Mouse (Mus musculus): ENCODE data around the gene Gfy. TPM values are rescaled to one million over a fixed set of nuclear protein-coding genes. Genes with fewer than 3 reads are reported as not detected.

Gene Gfy
- polyA plus RNA-seq, 1 experiment from 2014 or later = not detected

DNA sequence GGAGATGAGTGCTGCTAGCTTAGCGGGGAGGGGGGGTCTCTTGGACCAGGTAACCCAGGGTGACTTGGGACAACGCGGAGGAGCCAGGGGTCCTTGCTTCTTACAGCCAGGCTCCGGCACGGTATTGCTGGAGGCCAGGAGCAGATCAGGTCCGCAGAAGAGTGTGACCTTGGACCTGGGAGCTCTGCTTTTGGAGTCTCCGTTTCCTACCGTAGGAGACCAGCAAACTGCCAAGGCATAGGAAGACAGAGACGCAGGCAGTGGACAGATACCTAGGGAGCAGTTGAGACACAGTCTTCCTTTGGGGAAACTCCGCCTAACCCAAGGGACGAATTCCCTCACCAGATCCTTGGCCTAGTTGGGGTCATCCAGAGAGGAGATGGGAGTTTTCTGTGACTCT is 13.7 kb downstream of the Gfy start:
- Histone ChIP-seq H3K4me3 (no peak overlapping the region), H3K9me3 (peaks cover 21% of the 10 kb centered on the region)
- 45% methylated on average over 11 of the region's 11 CpGs for WGBS

DNA sequence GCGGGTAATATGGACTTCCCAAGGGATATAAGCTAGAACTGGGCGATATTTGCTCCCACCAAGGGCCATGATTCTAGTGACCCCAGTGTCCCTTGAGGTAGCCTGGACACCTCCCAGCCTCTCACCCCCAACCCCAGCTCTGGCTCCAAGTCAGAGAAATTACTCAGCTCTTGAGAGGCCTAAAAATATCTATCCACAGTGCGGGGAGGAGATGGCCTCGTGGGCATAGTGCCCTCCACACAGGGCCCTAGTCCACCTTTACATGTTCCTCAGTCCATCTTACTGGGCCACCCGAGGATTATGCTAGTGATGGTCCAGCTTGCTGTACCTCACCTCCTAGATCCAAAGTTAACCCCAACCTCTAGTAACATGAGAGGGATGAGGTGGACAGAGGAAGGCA is 14.5 kb downstream of the Gfy start:
- H3K4me1 ChIP-seq = peaks cover 24% of the 10 kb centered on the region
- WGBS = 49% methylated on average over 5 of the region's 5 CpGs
- H3K27me3 ChIP-seq (replicated peaks) = peaks cover 76% of the 10 kb centered on the region
- H3K36me3 ChIP-seq = peaks cover 20% of the 10 kb centered on the region
- H3K4me2 ChIP-seq = no peak overlapping the region
- H3K27ac ChIP-seq (replicated peaks) = no peak overlapping the region
- no peak for ATAC-seq (ENCODE audit: extremely low read depth, insufficient number of reproducible peaks, low FRiP score, low TSS enrichment)
- peaks cover 12% of the 10 kb centered on the region for H3K9me3 ChIP-seq
- H3K4me3 ChIP-seq = 0 out of 2 replicates have a peak overlapping the region, but pooled peaks have one; percentile 53
- H3K9ac ChIP-seq = no peak overlapping the region

More for the DNA sequence above, 13.7 kb downstream of the Gfy start:
- H3K27me3 ChIP-seq (replicated peaks) = peaks cover 83% of the 10 kb centered on the region
- H3K27ac ChIP-seq (replicated peaks) = no peak overlapping the region
- peaks cover 16% of the 10 kb centered on the region for H3K36me3 ChIP-seq
- no peak for ATAC-seq (ENCODE audit: extremely low read depth, insufficient number of reproducible peaks, low FRiP score, low TSS enrichment)
- H3K4me1 ChIP-seq = peaks cover 24% of the 10 kb centered on the region
- no peak overlapping the region for H3K9ac ChIP-seq
- H3K4me2 ChIP-seq = no peak overlapping the region

DNA sequence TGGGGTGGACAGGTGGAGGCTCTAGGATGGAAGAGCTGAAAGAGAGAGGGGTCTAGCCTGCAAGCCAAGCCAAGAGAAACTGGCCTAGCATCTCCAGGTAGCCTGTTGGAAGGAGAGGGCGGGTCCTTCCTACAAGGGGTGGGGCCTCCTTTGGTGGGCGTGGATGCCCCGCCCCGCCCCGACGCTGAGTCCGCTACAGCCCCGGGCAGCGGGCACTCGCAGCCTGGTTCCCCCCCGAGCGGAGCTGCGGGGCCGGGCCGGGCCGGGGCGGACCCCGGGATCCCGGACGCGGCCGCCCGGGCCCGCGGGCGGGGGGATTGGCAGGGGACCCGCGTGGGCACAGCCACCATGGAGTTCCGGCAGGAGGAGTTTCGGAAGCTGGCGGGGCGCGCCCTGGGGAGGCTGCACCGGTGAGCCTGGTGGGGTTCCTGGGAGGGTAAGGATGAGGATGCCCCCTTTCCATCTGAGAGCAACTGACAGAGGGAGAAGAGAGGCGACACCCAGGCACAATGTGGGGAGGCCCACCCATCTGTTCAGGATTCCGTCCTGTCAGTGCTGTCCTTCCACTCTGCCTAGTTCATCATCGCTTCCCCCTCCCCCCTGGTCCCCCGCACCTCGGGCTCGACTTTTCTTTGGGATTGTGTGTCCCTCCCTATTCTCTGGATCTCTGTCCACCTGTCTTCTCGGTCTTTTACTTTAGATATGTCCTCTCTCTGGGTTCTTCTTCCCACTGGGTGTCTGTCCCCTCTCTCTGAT is 15.5 kb downstream of the Gfy start, which contains the start of gene Slc17a7:
Slc17a7 (plus strand) TSS at position 215 of the 756 bp plus-strand sequence.
- peak; percentile 43; the same call in 1 of the 2 replicates for ATAC-seq (ENCODE audit: extremely low read depth, insufficient number of reproducible peaks, low FRiP score, low TSS enrichment)
- 2% methylated on average over 41 of the region's 41 CpGs for WGBS
- H3K27ac ChIP-seq (replicated peaks) = no peak within 1 kb of the TSS

DNA sequence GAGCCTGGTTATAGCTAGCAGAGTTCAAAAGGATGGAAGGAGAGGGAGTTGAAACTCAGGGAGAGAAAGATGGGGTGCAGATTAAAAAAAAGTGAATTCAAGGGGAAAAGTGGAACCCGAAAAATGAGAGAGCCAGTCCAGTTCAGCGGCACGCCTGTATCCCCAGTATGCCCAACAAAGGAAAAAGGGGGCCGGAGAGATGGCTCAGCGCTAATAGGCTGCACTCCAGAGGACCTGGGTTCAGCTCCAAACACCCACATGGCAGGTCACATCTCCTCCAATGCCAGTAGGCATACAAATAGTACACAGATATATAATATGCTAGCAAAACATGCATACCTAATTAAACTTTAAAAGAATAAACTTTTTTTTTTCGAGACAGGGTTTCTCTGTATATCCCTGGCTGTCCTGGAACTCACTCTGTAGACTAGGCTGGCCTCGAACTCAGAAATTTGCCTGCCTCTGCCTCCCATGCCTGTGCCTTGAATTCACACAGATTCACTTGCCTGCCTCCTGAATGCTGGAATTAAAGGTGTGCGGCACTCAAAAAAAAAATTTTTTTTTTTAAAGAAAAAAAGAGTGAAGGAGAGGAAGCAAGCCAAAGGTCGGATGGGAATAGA is 16.3 kb downstream of the Gfy start:
- peaks cover 29% of the 10 kb centered on the region for H3K36me3 ChIP-seq
- peak overlapping the region; percentile 53; the same call in 1 of the 2 replicates for H3K4me3 ChIP-seq
- H3K27ac ChIP-seq (replicated peaks) = no peak overlapping the region
- no peaks in the 10 kb centered on the region for H3K9me3 ChIP-seq
- no peak overlapping the region; the same call in 1 of the 2 replicates for H3K9ac ChIP-seq
- WGBS = 70% methylated on average over 9 of the region's 9 CpGs
- no peak for ATAC-seq (ENCODE audit: extremely low read depth, insufficient number of reproducible peaks, low FRiP score, low TSS enrichment)
- peak overlapping the region; percentile 81; the same call in 1 of the 2 replicates for H3K4me2 ChIP-seq
- peaks cover 24% of the 10 kb centered on the region for H3K4me1 ChIP-seq
- H3K27me3 ChIP-seq (replicated peaks) = peaks cover 59% of the 10 kb centered on the region

More for the DNA sequence above, 15.5 kb downstream of the Gfy start, which contains the start of gene Slc17a7:
- Histone ChIP-seq H3K4me3 (peak within 1 kb of the TSS; percentile 53), H3K36me3 (peaks cover 22% of the 10 kb centered on the region), H3K9ac (peak within 1 kb of the TSS; percentile 73), H3K4me2 (peak within 1 kb of the TSS; percentile 81), H3K27me3 (replicated peaks) (peaks cover 67% of the 10 kb centered on the region), H3K4me1 (peaks cover 24% of the 10 kb centered on the region), H3K9me3 (peaks cover 3% of the 10 kb centered on the region)

DNA sequence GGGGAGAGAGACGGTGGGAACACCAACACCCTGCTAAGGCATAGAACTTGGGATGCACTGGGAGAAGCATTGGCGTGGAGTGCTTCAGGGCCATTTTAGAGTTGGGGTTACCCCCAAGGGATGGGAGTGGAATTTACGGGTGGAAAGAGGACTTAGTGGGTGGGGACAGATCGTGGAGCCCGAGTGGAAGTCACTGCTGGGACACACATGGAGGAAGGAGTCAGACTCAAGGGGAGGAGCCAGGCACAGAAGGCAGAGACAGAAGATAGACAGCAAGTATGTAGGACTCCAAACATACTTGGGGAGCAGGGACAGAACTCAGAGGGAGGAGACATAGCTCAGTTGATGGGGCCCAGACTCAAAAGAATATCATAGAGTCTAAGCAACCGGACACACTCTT is 16.8 kb downstream of the Gfy start:
- no peak overlapping the region for H3K27ac ChIP-seq (replicated peaks)
- peaks cover 53% of the 10 kb centered on the region for H3K27me3 ChIP-seq (replicated peaks)
- peak overlapping the region; percentile 71 for H3K9ac ChIP-seq
- H3K36me3 ChIP-seq = peaks cover 35% of the 10 kb centered on the region
- peak overlapping the region; percentile 53 for H3K4me3 ChIP-seq
- WGBS = 30% methylated on average over 6 of the region's 6 CpGs
- no peak for ATAC-seq (ENCODE audit: extremely low read depth, insufficient number of reproducible peaks, low FRiP score, low TSS enrichment)
- H3K4me1 ChIP-seq = peaks cover 24% of the 10 kb centered on the region
- peak overlapping the region; percentile 81 for H3K4me2 ChIP-seq
- H3K9me3 ChIP-seq = no peaks in the 10 kb centered on the region

DNA sequence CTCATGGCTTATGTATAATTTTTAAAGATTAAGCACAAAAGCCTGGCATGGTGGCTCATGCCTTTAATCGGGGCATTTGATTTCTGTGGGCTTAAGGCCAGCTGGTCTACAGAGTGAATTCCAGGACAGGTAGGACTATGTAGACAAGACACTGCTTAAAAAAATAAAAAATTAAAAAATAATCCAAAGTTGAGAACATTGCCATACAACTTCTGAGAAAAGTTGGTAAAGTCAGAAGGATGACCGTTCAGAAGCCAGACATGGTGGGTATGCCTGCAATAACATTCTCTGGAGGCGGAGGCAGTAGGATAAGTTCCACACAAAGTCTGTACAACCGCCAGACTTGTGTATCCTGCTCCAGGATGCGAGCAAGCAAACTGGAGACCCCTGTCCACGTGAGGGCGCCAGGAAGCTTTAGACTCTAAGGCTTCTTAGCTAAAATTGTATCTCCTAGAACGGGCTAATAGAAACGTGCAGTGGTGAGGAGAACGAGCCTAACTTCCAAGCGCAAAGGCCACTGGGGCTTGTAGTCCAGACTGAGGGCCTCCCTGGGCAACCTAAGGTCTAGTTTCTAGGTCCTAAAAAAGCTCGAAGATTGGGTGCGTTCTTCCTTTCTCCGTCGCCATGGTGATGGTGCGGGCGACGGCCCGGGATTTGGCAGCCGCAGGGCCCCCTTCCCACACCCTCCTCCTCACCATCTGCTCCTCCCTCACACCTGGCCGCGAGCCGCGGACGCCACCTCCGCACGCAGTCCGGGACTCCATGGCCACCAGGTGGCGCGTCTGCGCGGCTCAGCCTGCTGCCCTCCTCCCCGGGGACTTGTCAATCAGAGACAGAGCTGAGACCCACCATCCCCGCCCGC is 17.5 kb downstream of the Gfy start:
- H3K27ac ChIP-seq (replicated peaks) = no peak overlapping the region; the same call in 1 of the 2 replicates
- H3K4me3 ChIP-seq = peak overlapping the region; percentile 53
- ATAC-seq (ENCODE audit: extremely low read depth, insufficient number of reproducible peaks, low FRiP score, low TSS enrichment) = peak; percentile 64
- peaks cover 46% of the 10 kb centered on the region for H3K27me3 ChIP-seq (replicated peaks)
- H3K9me3 ChIP-seq = no peaks in the 10 kb centered on the region
- peak overlapping the region; percentile 81 for H3K4me2 ChIP-seq
- H3K36me3 ChIP-seq = peaks cover 39% of the 10 kb centered on the region
- 4% methylated on average over 35 of the region's 35 CpGs for WGBS
- peaks cover 24% of the 10 kb centered on the region for H3K4me1 ChIP-seq
- peak overlapping the region; percentile 71 for H3K9ac ChIP-seq

DNA sequence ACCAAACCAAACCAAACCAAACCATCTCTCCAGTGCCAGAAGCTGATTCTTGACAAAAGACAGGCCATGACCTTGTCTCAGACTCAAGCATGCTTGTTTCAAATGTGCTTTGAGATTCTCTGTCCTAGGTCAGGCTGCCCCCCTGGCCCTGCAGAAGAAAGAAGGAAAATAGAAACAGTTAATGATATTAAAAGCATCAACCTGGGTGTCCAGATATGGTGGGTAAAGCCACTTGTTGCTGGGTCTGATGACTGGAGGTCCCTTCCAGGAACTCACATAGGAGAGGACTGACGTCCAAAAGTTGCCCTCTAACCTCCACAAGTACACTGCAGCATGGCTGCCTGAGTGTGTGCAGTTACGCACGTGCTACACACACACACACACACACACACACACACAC is 18.5 kb downstream of the Gfy start:
- no peak overlapping the region for H3K9ac ChIP-seq
- WGBS = 88% methylated on average over 3 of the region's 3 CpGs
- H3K4me3 ChIP-seq = no peak overlapping the region
- H3K27ac ChIP-seq (replicated peaks) = no peak overlapping the region
- peaks cover 36% of the 10 kb centered on the region for H3K27me3 ChIP-seq (replicated peaks)
- no peak for ATAC-seq (ENCODE audit: extremely low read depth, insufficient number of reproducible peaks, low FRiP score, low TSS enrichment)
- peaks cover 48% of the 10 kb centered on the region for H3K36me3 ChIP-seq
- H3K4me2 ChIP-seq = no peak overlapping the region
- no peaks in the 10 kb centered on the region for H3K9me3 ChIP-seq
- peaks cover 24% of the 10 kb centered on the region for H3K4me1 ChIP-seq

DNA sequence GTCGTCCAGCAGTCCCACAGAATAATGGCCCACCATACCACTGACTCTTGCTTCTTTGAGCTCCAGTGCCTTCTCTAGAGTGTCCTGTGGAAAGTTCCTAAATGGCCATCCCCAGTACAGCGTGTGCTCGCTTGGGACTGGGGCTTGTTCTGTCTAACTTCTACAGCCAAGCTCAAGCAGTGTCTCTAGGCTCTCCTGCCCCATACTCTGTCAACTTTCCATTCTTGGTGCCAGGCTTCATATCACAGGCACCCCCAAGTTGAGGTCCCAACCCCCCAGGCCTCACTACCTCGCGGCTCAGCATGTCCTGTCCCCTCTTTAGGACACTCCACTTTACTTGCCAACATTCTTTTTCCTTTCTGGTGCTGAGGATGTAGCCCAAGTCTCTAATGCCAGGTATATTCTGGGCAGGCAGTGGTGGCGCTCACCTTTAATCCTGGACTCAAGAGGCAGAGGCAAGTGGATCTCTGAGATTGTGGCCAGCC is 19.0 kb downstream of the Gfy start:
- Histone ChIP-seq H3K36me3 (peaks cover 48% of the 10 kb centered on the region), H3K4me3 (no peak overlapping the region), H3K4me2 (no peak overlapping the region), H3K27me3 (replicated peaks) (peaks cover 31% of the 10 kb centered on the region), H3K9ac (no peak overlapping the region), H3K9me3 (no peaks in the 10 kb centered on the region), H3K27ac (replicated peaks) (no peak overlapping the region), H3K4me1 (peaks cover 25% of the 10 kb centered on the region)
- WGBS = 88% methylated on average over 6 of the region's 6 CpGs
- ATAC-seq (ENCODE audit: extremely low read depth, insufficient number of reproducible peaks, low FRiP score, low TSS enrichment) = no peak

DNA sequence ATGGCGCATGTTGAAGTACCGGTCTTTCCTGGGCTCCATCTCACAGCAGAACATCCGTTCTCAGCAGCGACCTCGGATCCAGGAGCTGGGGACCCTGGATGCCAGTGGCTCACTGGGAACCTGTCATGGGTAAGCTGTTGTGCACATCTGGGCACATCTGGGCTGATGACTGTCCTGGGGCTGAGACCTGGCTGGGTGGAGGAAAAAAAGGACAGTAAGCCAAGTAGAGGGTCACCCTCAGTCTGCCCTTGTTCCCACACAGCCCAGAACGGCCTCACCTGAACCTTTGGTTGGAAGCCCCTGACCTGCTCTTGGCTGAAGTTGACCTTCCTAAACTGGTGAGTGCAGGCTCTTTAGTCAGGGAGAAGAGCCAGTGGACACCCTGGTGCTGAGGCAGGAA is 20.4 kb downstream of the Gfy start:
- Histone ChIP-seq H3K9me3 (no peaks in the 10 kb centered on the region), H3K9ac (0 out of 2 replicates have a peak overlapping the region, but pooled peaks have one; percentile 10), H3K4me1 (peaks cover 19% of the 10 kb centered on the region), H3K4me2 (no peak overlapping the region), H3K27me3 (replicated peaks) (peaks cover 18% of the 10 kb centered on the region), H3K4me3 (no peak overlapping the region), H3K27ac (replicated peaks) (no peak overlapping the region), H3K36me3 (peaks cover 48% of the 10 kb centered on the region)
- 91% methylated on average over 6 of the region's 6 CpGs for WGBS
- no peak for ATAC-seq (ENCODE audit: extremely low read depth, insufficient number of reproducible peaks, low FRiP score, low TSS enrichment)

DNA sequence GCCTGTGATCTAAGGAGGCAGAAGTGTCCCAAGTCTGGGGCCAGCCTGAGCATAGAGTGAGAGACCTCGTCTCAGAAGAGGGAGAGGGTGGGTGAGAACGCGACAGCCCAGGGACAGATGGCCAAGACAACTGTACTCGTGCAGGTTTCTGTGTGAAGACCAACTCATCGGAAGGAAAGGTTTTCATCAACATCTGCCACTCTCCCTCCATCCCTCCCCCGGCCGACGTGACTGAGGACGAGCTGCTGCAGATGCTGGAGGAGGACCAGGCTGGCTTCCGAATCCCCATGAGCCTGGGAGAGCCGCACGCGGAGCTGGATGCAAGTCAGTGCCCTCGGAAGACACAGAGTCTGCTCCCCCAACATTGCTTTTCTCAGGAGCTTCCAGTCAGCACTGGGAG is 21.9 kb downstream of the Gfy start:
- Histone ChIP-seq H3K27me3 (replicated peaks) (peaks cover 2% of the 10 kb centered on the region), H3K9ac (no peak overlapping the region), H3K4me1 (peaks cover 19% of the 10 kb centered on the region), H3K36me3 (peaks cover 48% of the 10 kb centered on the region), H3K27ac (replicated peaks) (no peak overlapping the region), H3K4me3 (no peak overlapping the region), H3K4me2 (no peak overlapping the region), H3K9me3 (no peaks in the 10 kb centered on the region)
- ATAC-seq (ENCODE audit: extremely low read depth, insufficient number of reproducible peaks, low FRiP score, low TSS enrichment) = no peak
- WGBS = 80% methylated on average over 14 of the region's 14 CpGs

DNA sequence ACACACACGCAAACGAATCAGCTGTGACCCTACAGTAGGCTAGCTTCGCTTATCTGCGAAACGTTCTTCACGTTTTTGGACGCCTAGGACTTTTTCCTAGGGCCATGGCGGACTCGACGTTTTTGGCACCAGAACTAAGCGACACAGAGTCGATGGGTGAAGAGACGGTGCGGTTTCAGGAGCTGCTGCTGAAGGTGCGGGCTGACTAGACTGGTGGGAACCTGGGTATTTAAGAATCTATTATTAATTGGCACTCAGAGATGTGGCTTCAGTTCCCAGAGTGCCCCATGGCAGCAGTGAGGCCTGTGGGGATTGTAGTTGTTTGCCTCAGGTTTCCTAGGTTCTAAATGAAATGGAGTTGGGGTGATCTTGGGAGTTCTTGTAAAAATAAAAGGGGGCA is 23.2 kb downstream of the Gfy start:
- 88% methylated on average over 15 of the region's 15 CpGs for WGBS
- no peak overlapping the region for H3K27ac ChIP-seq (replicated peaks)
- no peak overlapping the region for H3K9ac ChIP-seq
- H3K36me3 ChIP-seq = peaks cover 48% of the 10 kb centered on the region
- H3K9me3 ChIP-seq = no peaks in the 10 kb centered on the region
- no peak overlapping the region for H3K4me2 ChIP-seq
- H3K4me1 ChIP-seq = peaks cover 14% of the 10 kb centered on the region
- no peak for ATAC-seq (ENCODE audit: extremely low read depth, insufficient number of reproducible peaks, low FRiP score, low TSS enrichment)
- no peak overlapping the region for H3K4me3 ChIP-seq
- no peaks in the 10 kb centered on the region for H3K27me3 ChIP-seq (replicated peaks)

All from heart, embryonic 13.5 days (tissue).